Mouse (Mus musculus) midbrain, embryonic 11.5 days (tissue): ENCODE data around the gene Neurl1b. TPM values are rescaled to one million over a fixed set of nuclear protein-coding genes. Genes with fewer than 3 reads are reported as not detected.

Experiments
- ATAC-seq: fragments of 200-750 bp; cut with Nextera tagmentation; 2 replicates; pipeline ENCODE4 v1.8.0; 2017; ENCODE audit warnings: moderate TSS enrichment, moderate library complexity; ENCODE audit not compliant: low FRiP score
- DNase-seq: peaks from one replicate; pipeline ENCODE4 v3.0.0; 2015; ENCODE audit warnings: low spot score; ENCODE audit errors: missing footprints
- H3K27ac ChIP-seq: fragments of 300-500 bp; sonication (generic); 2 replicates; pipeline ENCODE4 v1.5.1; 2014; ENCODE audit warnings: low read depth, low read length
- H3K27me3 ChIP-seq: fragments of 300-500 bp; sonication (generic); 2 replicates; pipeline ENCODE4 v1.6.1; 2014; ENCODE audit warnings: mild to moderate bottlenecking, low read length, moderate library complexity, mixed read lengths; ENCODE audit not compliant: control insufficient read depth, insufficient read depth
- H3K36me3 ChIP-seq: fragments of 300-500 bp; sonication (generic); 2 replicates; pipeline ENCODE4 v1.6.1; 2014; ENCODE audit warnings: mild to moderate bottlenecking, low read length, moderate library complexity, mixed read lengths; ENCODE audit not compliant: control insufficient read depth, insufficient read depth
- H3K4me1 ChIP-seq: fragments of 300-500 bp; sonication (generic); 2 replicates; pipeline ENCODE4 v1.6.1; 2014; ENCODE audit warnings: low read length; ENCODE audit not compliant: control insufficient read depth, insufficient read depth
- H3K4me2 ChIP-seq: fragments of 300-500 bp; sonication (generic); 2 replicates; pipeline ENCODE4 v1.6.1; 2014; ENCODE audit warnings: mild to moderate bottlenecking, moderate library complexity
- H3K4me3 ChIP-seq: fragments of 300-500 bp; sonication (generic); 2 replicates; pipeline ENCODE4 v1.5.1; 2014; ENCODE audit warnings: low read depth, low read length
- H3K9ac ChIP-seq: fragments of 300-500 bp; sonication (generic); 2 replicates; pipeline ENCODE4 v1.6.1; 2014; ENCODE audit warnings: low read length
- H3K9me3 ChIP-seq: fragments of 300-500 bp; sonication (generic); 2 replicates; pipeline ENCODE4 v1.6.1; 2016; ENCODE audit warnings: low read length; ENCODE audit not compliant: control insufficient read depth
- WGBS: fragments of 180-500 bp; shearing (Covaris S2); extraction: QIAGEN DNeasy Blood & Tissue Kit; methylation state at CpG from one replicate; pipeline ENCODE4 v1.1.7; 2014; 5-methylcytosine and 5-hydroxymethylcytosine counted together
- polyA plus RNA-seq: library from polyadenylated mRNA; unstranded; fragments of >200 nt; fragmentation: Nextera tagmentation; extraction: Ambion mirVana; gene quantifications from 2 replicates; pipeline ENCODE4 v1.2.1, GENCODE M21; 2014

Gene Neurl1b
- polyA plus RNA-seq, 1 experiment from 2014 or later = 0.18 TPM

DNA sequence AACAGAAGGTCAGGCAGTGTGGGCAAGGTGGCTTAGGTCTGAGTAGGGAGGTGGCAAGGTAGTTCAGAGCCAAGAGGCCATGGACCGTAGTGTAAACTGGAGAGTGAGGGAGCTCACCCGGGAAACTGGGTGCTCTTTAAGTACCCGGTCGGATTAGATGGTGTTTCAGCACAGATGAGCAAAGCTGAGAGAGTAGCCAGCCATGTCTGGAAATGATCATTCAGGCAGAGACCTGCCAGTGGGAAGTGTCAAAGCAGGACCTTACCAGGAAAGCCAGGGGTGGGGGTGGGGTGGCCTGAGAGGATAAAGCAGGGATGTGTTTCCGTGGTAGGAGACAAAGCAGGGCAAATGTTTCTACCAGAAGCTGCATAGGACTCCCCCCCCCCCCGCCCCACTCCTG lies 62.2 kb downstream of the Neurl1b start:
- no peak overlapping the region for H3K27ac ChIP-seq
- no peak for DNase-seq
- no peaks in the 10 kb centered on the region for H3K4me1 ChIP-seq
- no peaks in the 10 kb centered on the region for H3K27me3 ChIP-seq
- no peak overlapping the region for H3K4me2 ChIP-seq
- no peak overlapping the region for H3K4me3 ChIP-seq
- WGBS = 75% methylated on average over 6 of the region's 6 CpGs
- H3K9me3 ChIP-seq = no peaks in the 10 kb centered on the region
- no peak overlapping the region for H3K9ac ChIP-seq
- ATAC-seq = no peak
- no peaks in the 10 kb centered on the region for H3K36me3 ChIP-seq

DNA sequence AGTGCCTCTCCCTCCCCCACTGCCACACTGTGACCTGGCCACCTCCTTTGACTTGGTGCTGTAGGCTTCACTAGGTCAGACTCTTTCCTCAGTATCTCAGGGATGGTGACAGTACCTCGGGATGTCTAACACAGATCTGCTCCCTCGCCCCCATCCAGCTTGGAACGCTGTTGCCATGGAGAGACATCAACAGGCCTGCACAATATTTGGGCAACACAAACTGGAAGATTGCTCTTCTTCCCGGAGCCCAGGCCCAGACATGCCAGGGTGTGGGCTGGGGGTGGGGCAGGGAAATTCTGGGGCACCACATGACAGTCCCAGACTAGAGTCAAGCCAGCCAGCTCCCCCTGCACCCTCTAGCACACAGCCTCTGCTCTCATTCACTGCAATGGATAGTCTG lies 64.0 kb downstream of the Neurl1b start:
- Histone ChIP-seq H3K27ac (no peak overlapping the region), H3K4me3 (no peak overlapping the region), H3K27me3 (no peaks in the 10 kb centered on the region), H3K9me3 (no peaks in the 10 kb centered on the region), H3K4me1 (no peaks in the 10 kb centered on the region), H3K36me3 (no peaks in the 10 kb centered on the region), H3K4me2 (no peak overlapping the region), H3K9ac (no peak overlapping the region)
- WGBS = 81% methylated on average over 4 of the region's 4 CpGs
- no peak for DNase-seq
- no peak for ATAC-seq

DNA sequence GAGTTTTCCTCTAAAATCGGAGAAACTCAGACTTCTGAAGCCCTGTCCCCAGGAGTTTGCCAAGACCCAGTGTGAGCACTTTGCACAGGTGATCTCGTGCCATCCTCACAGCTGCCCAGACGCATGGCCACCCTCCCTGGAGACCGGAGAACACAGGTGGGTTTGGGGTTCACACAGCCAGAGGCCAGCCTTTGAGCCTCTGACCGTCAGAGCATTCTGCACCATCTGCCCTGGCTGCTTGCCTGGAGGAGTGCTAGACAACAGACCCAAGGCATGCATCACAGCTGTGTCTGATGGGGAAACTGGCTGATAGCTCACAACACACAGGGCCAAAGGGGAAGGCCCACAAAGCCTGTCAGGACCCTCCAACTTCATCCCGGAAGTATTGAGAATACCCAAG lies 65.0 kb downstream of the Neurl1b start:
- DNase-seq (no peak), ATAC-seq (no peak)
- WGBS = 85% methylated on average over 6 of the region's 6 CpGs
- no peaks in the 10 kb centered on the region for H3K36me3 ChIP-seq
- no peak overlapping the region for H3K9ac ChIP-seq
- H3K27me3 ChIP-seq = no peaks in the 10 kb centered on the region
- H3K4me3 ChIP-seq = no peak overlapping the region
- no peak overlapping the region for H3K27ac ChIP-seq
- no peak overlapping the region for H3K4me2 ChIP-seq
- H3K4me1 ChIP-seq = no peaks in the 10 kb centered on the region
- no peaks in the 10 kb centered on the region for H3K9me3 ChIP-seq

DNA sequence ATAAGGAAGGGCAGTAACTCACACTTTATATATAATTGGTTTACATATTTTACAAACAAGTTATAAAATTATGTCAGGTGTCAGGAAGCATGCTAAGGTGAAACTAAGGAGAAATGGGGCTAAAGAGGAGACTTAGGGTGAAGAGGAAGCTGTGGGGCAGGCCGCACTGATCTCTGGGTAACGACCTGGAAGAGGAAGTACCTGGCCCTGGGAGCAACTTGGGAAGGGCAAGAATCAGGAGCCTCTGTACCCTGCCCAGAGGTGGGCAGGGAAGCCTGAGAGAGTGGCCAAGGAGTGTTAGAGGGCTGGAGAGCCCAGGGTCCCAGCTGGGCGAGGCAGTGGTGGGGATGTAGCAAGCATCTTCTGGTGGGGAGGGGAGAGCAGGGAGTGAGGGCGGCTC lies 66.3 kb downstream of the Neurl1b start:
- no peaks in the 10 kb centered on the region for H3K36me3 ChIP-seq
- H3K4me2 ChIP-seq = no peak overlapping the region
- no peak overlapping the region for H3K27ac ChIP-seq
- ATAC-seq (no peak), DNase-seq (no peak)
- no peaks in the 10 kb centered on the region for H3K27me3 ChIP-seq
- H3K9ac ChIP-seq = no peak overlapping the region
- no peak overlapping the region for H3K4me3 ChIP-seq
- no peaks in the 10 kb centered on the region for H3K4me1 ChIP-seq
- WGBS = 71% methylated on average over 4 of the region's 4 CpGs
- no peaks in the 10 kb centered on the region for H3K9me3 ChIP-seq

DNA sequence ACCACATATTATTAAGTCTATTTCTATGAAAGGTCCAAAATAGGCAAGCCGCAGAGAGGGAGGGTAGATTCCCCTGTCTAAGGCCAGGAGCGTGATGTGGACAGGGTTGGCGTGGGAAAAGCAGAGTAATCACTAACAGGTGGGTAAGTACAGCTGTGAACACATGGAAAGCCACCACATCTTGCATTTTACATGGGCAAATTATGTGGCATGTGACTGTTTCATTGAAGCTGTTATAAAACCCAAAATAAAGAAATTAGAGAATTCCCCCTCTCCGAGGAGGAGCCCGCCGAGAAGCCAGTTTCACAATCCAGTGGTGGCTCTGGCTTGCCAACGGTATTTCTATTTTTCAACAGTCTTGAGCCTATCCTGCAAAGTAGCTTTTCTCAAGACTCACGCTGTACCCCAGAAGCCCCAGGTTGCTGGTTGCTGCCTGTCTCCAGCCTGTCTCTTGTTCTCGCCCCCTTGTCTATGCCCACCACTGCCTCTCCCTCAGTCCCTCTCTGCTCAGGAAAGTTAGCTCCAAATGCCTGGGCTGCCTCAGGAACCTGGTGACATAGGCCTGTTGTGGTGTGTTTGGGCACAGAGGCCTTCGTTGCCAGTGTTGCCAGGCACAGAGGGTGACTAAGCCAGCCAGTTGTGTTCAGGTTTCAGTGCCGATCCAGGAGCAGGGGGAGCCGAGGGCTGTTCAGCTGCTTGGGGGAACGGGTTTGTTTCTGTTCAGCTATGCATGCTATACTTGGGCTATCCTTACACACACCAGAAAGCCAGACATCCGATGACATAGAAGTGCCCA lies 70.2 kb downstream of the Neurl1b start:
- Histone ChIP-seq H3K9me3 (no peaks in the 10 kb centered on the region), H3K9ac (no peak overlapping the region), H3K4me3 (no peak overlapping the region), H3K4me2 (no peak overlapping the region), H3K27me3 (no peaks in the 10 kb centered on the region), H3K27ac (no peak overlapping the region), H3K4me1 (no peaks in the 10 kb centered on the region), H3K36me3 (no peaks in the 10 kb centered on the region)
- ATAC-seq (no peak), DNase-seq (no peak)
- WGBS = 85% methylated on average over 14 of the region's 14 CpGs

DNA sequence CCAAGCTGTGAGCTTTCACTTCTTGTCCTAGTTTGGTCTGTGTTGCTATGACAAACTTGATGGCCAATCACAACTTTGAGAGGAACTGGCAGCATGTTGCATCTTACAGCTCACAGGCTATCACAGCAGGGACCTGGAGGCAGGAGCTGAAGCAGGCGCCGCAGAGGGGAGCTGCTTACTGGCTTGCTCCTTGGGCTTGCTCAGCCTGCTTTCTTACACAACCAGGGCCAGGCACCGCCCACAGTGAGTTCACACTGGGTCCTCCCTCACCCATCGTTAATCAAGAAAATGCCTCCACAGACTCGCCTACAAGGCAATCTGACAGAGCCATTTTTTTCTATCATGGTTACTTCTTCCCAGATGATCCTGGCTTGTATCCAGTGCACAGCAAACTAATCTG lies 72.6 kb downstream of the Neurl1b start:
- no peaks in the 10 kb centered on the region for H3K36me3 ChIP-seq
- H3K9ac ChIP-seq = no peak overlapping the region
- no peak for DNase-seq
- no peak overlapping the region for H3K4me3 ChIP-seq
- no peaks in the 10 kb centered on the region for H3K4me1 ChIP-seq
- H3K9me3 ChIP-seq = peaks cover under 1% of the 10 kb centered on the region; the same call in 1 of the 2 replicates
- no peak overlapping the region for H3K4me2 ChIP-seq
- 64% methylated on average over 5 of the region's 5 CpGs for WGBS
- H3K27ac ChIP-seq = no peak overlapping the region
- no peaks in the 10 kb centered on the region for H3K27me3 ChIP-seq
- ATAC-seq = no peak

DNA sequence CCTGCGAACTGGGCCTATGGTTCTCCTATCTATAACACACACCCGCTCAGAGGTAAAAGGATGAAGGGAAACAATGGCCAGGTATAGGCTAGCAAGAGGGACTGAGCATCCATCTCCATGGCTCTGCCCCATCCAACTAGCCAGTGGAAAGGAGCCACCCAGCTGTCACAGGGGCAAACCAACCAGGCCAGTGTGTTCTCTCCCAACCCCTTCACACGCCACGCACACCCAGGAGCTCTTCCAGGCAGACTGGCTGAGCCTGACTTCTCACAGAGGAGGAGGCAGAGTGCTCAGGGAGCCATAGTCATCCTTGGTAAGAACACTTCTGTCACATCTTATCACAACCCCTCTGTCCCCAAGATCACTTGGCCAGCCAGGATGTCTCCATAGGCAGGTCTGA lies 73.3 kb downstream of the Neurl1b start:
- WGBS = 94% methylated on average over 4 of the region's 4 CpGs
- Histone ChIP-seq H3K36me3 (no peaks in the 10 kb centered on the region), H3K9ac (no peak overlapping the region), H3K9me3 (peaks cover 5% of the 10 kb centered on the region; the same call in 1 of the 2 replicates), H3K4me1 (no peaks in the 10 kb centered on the region), H3K4me3 (no peak overlapping the region), H3K4me2 (no peak overlapping the region), H3K27me3 (no peaks in the 10 kb centered on the region), H3K27ac (no peak overlapping the region)
- ATAC-seq (no peak), DNase-seq (no peak)

DNA sequence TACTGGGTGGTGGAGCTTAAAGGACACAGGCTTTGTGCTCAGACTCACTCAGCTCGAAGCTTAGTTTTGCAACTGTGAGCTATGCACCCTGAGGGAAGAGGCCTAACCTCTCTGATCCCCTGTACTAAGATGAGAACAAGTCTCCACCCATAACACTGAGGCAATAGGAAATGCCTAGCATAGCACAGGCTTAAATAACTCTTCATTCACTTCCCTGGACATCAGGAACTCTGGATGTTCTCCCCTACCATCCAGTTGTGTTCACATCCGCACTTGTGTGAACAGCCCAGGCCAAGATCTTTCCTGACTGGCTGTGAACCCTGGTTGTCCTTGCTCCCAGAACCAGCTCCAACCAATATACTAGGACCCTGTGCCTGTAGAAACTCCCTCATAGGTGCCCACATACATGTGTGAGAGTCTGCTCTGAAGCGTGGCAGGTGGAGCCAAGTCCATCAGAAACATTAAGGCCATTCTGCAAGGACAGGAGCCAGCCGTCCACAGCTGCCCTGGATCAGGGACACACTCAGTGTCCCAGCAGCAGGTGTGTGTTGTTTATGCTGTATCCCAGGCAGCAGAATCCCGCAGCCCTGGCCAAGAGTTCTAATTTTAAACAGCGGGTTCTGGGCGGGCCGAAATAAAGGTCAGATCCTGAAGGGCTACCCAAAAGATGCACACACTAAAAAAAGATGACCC lies 74.2 kb downstream of the Neurl1b start:
- Histone ChIP-seq H3K4me1 (no peaks in the 10 kb centered on the region), H3K4me2 (no peak overlapping the region), H3K9ac (no peak overlapping the region), H3K9me3 (peaks cover 8% of the 10 kb centered on the region; the same call in 1 of the 2 replicates), H3K36me3 (no peaks in the 10 kb centered on the region), H3K27me3 (no peaks in the 10 kb centered on the region), H3K27ac (no peak overlapping the region), H3K4me3 (no peak overlapping the region)
- ATAC-seq (no peak), DNase-seq (no peak)
- 85% methylated on average over 8 of the region's 8 CpGs for WGBS

DNA sequence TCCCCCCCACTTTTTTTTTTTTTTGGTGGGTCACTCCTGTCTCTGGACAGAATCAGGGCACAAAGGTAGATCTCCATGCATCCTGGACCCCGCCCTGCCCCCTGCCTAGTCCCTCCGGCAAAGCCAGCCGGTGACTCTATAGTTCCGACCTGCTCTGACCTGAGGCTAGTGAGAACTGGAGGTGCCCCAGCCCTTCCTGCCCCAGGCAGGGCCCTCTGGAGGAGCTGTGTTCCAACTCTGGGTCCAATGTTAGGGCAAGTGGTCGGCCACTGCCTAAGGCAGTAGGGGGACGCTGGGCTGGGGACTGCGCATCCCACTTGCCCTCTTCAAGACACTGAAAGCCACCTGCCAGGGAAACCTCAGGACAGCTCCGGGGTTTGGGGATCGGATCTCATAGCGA lies 75.4 kb downstream of the Neurl1b start:
- Histone ChIP-seq H3K36me3 (no peaks in the 10 kb centered on the region), H3K9ac (no peak overlapping the region), H3K4me3 (no peak overlapping the region), H3K27ac (no peak overlapping the region), H3K4me1 (no peaks in the 10 kb centered on the region), H3K4me2 (no peak overlapping the region), H3K27me3 (no peaks in the 10 kb centered on the region), H3K9me3 (peaks cover 8% of the 10 kb centered on the region; the same call in 1 of the 2 replicates)
- WGBS = 92% methylated on average over 10 of the region's 10 CpGs
- ATAC-seq (no peak), DNase-seq (no peak)
